Mouse (Mus musculus) midbrain, embryonic 15.5 days (tissue): ENCODE measurements around the gene Loxl3. TPM values are rescaled to one million over a fixed set of nuclear protein-coding genes. Genes with fewer than 3 reads are reported as not detected.
A peak's percentile ranks its signal among the peaks of the same experiment; 100 is the strongest.

Experiments used
- ATAC-seq: fragments of 200-750 bp; cut with Nextera tagmentation; replicated peaks from 2 replicates; pipeline ENCODE4 v1.8.0; 2017; ENCODE audit warnings: moderate TSS enrichment
- H3K27ac ChIP-seq: fragments of 300-500 bp; sonication (generic); 2 replicates; pipeline ENCODE4 v1.5.1; 2015; ENCODE audit warnings: mild to moderate bottlenecking, inconsistent platforms
- H3K27me3 ChIP-seq: fragments of 300-500 bp; sonication (generic); replicated peaks from 2 replicates; pipeline ENCODE4 v1.6.1; 2015; ENCODE audit warnings: inconsistent platforms
- H3K36me3 ChIP-seq: fragments of 300-500 bp; sonication (generic); replicated peaks from 2 replicates; pipeline ENCODE4 v1.6.1; 2015; ENCODE audit warnings: inconsistent platforms
- H3K4me1 ChIP-seq: fragments of 300-500 bp; sonication (generic); 2 replicates; pipeline ENCODE4 v1.6.1; 2015; ENCODE audit warnings: inconsistent platforms
- H3K4me2 ChIP-seq: fragments of 300-500 bp; sonication (generic); 2 replicates; pipeline ENCODE4 v1.6.1; 2015; ENCODE audit warnings: inconsistent platforms, mild to moderate bottlenecking, moderate library complexity
- H3K4me3 ChIP-seq: fragments of 300-500 bp; sonication (generic); 2 replicates; pipeline ENCODE4 v1.5.1; 2015; ENCODE audit warnings: mild to moderate bottlenecking, inconsistent platforms
- H3K9ac ChIP-seq: fragments of 300-500 bp; sonication (generic); 2 replicates; pipeline ENCODE4 v1.6.1; 2015; ENCODE audit warnings: mild to moderate bottlenecking, inconsistent platforms
- H3K9me3 ChIP-seq: fragments of 300-500 bp; sonication (generic); 2 replicates; pipeline ENCODE4 v1.6.1; 2016; ENCODE audit warnings: inconsistent platforms
- WGBS: fragments of 180-500 bp; shearing (Covaris S2); methylation state at CpG from one replicate; pipeline ENCODE4 v1.1.7; 2015; ENCODE audit warnings: mixed read lengths; 5-methylcytosine and 5-hydroxymethylcytosine counted together
- polyA plus RNA-seq: library from polyadenylated mRNA; unstranded; fragments of >200 nt; fragmentation: Nextera tagmentation; extraction: Ambion mirVana; gene quantifications from 2 replicates; pipeline ENCODE4 v1.2.1, GENCODE M21; 2015

The Loxl3 gene
- polyA plus RNA-seq = 6.8 and 7.6 TPM in 2 replicates

GRCm38 (mm10) chr6:83033249-83034185 lies at the start of gene Loxl3, which contains the start of gene Dok1:
Gene Loxl3 (plus strand): TSS chr6:83034173.
Gene Dok1 (minus strand): TSS chr6:83033471.
- peaks cover 41% of the 10 kb centered on the region for H3K27me3 ChIP-seq
- peak within 1 kb of the TSS; percentile 80 for H3K4me2 ChIP-seq
- H3K36me3 ChIP-seq = no peaks in the 10 kb centered on the region
- H3K4me1 ChIP-seq = peaks cover 25% of the 10 kb centered on the region
- peak within 1 kb of the TSS; percentile 42 for H3K4me3 ChIP-seq
- peak within 1 kb of the TSS; percentile 28 for H3K9ac ChIP-seq
- WGBS = 1% methylated on average over 51 of the region's 51 CpGs
- H3K27ac ChIP-seq = peak within 1 kb of the TSS; percentile 64
- ATAC-seq = peak; percentile 59
- H3K9me3 ChIP-seq = no peaks in the 10 kb centered on the region

GRCm38 (mm10) chr6:82987411-82987971 lies 46.5 kb upstream of the Loxl3 start:
- H3K9ac ChIP-seq = no peak overlapping the region
- H3K27ac ChIP-seq = no peak overlapping the region
- WGBS = 68% methylated on average over 9 of the region's 9 CpGs
- H3K9me3 ChIP-seq = no peaks in the 10 kb centered on the region
- no peak overlapping the region for H3K4me2 ChIP-seq
- H3K36me3 ChIP-seq = no peaks in the 10 kb centered on the region
- no peak for ATAC-seq
- H3K4me1 ChIP-seq = no peaks in the 10 kb centered on the region
- H3K4me3 ChIP-seq = no peak overlapping the region
- no peaks in the 10 kb centered on the region for H3K27me3 ChIP-seq

- no peaks in the 10 kb centered on the region; the same call in 1 of the 2 replicates for H3K27me3 ChIP-seq
- H3K9ac ChIP-seq = no peak overlapping the region
- H3K9me3 ChIP-seq = no peaks in the 10 kb centered on the region
- WGBS = 34% methylated on average over 1 of the region's 1 CpGs
- H3K4me2 ChIP-seq = no peak overlapping the region
- no peaks in the 10 kb centered on the region for H3K36me3 ChIP-seq
- H3K4me1 ChIP-seq = 0 out of 2 replicates have a peak, but pooled peaks cover 2% of the 10 kb centered on the region
- no peak overlapping the region for H3K4me3 ChIP-seq
- no peak overlapping the region for H3K27ac ChIP-seq
- ATAC-seq = no peak
Observed at GRCm38 (mm10) chr6:82993696-82994095, 40.3 kb upstream of the Loxl3 start.

- Histone ChIP-seq H3K9ac (no peak overlapping the region), H3K4me2 (no peak overlapping the region), H3K4me3 (no peak overlapping the region), H3K27me3 (peaks cover 3% of the 10 kb centered on the region; the same call in 1 of the 2 replicates), H3K9me3 (no peaks in the 10 kb centered on the region), H3K27ac (no peak overlapping the region), H3K4me1 (0 out of 2 replicates have a peak, but pooled peaks cover 2% of the 10 kb centered on the region), H3K36me3 (no peaks in the 10 kb centered on the region)
- no peak for ATAC-seq
- WGBS = 77% methylated on average over 7 of the region's 7 CpGs
Observed at GRCm38 (mm10) chr6:82994372-82994771, 39.6 kb upstream of the Loxl3 start.

GRCm38 (mm10) chr6:82996740-82997315 lies 37.1 kb upstream of the Loxl3 start:
- Histone ChIP-seq H3K36me3 (no peaks in the 10 kb centered on the region), H3K9ac (0 out of 2 replicates have a peak overlapping the region, but pooled peaks have one; percentile 14), H3K4me3 (no peak overlapping the region), H3K9me3 (no peaks in the 10 kb centered on the region), H3K27ac (no peak overlapping the region), H3K27me3 (peaks cover 3% of the 10 kb centered on the region; the same call in 1 of the 2 replicates), H3K4me2 (peak overlapping the region; percentile 38), H3K4me1 (0 out of 2 replicates have a peak, but pooled peaks cover 2% of the 10 kb centered on the region)
- peak; percentile 97 for ATAC-seq
- 16% methylated on average over 11 of the region's 11 CpGs for WGBS

- H3K36me3 ChIP-seq = no peaks in the 10 kb centered on the region
- 0 out of 2 replicates have a peak, but pooled peaks cover 2% of the 10 kb centered on the region for H3K4me1 ChIP-seq
- H3K4me2 ChIP-seq = no peak overlapping the region
- WGBS = 47% methylated on average over 7 of the region's 7 CpGs
- H3K27ac ChIP-seq = no peak overlapping the region
- peaks cover 3% of the 10 kb centered on the region; the same call in 1 of the 2 replicates for H3K27me3 ChIP-seq
- H3K4me3 ChIP-seq = no peak overlapping the region
- H3K9me3 ChIP-seq = no peaks in the 10 kb centered on the region
- H3K9ac ChIP-seq = no peak overlapping the region
- ATAC-seq = 0 out of 2 replicates have a peak, but pooled peaks have one; percentile 15
Observed at GRCm38 (mm10) chr6:82997511-82998102, 36.4 kb upstream of the Loxl3 start.

- 73% methylated on average over 4 of the region's 4 CpGs for WGBS
- Histone ChIP-seq H3K9ac (no peak overlapping the region), H3K27ac (no peak overlapping the region), H3K9me3 (no peaks in the 10 kb centered on the region), H3K4me2 (no peak overlapping the region), H3K4me1 (0 out of 2 replicates have a peak, but pooled peaks cover 2% of the 10 kb centered on the region), H3K36me3 (no peaks in the 10 kb centered on the region), H3K4me3 (no peak overlapping the region), H3K27me3 (peaks cover 3% of the 10 kb centered on the region; the same call in 1 of the 2 replicates)
- no peak for ATAC-seq
Observed at GRCm38 (mm10) chr6:82998326-82998725, 35.6 kb upstream of the Loxl3 start.

- Histone ChIP-seq H3K4me2 (no peak overlapping the region), H3K27me3 (0 out of 2 replicates have a peak, but pooled peaks cover 3% of the 10 kb centered on the region), H3K4me1 (0 out of 2 replicates have a peak, but pooled peaks cover 2% of the 10 kb centered on the region), H3K4me3 (no peak overlapping the region), H3K27ac (no peak overlapping the region), H3K9ac (no peak overlapping the region), H3K9me3 (no peaks in the 10 kb centered on the region), H3K36me3 (no peaks in the 10 kb centered on the region)
- WGBS = 72% methylated on average over 8 of the region's 8 CpGs
- no peak for ATAC-seq
Observed at GRCm38 (mm10) chr6:82999986-83000385, 34.0 kb upstream of the Loxl3 start.

GRCm38 (mm10) chr6:83003082-83003481 lies 30.9 kb upstream of the Loxl3 start:
- Histone ChIP-seq H3K27ac (no peak overlapping the region), H3K9me3 (no peaks in the 10 kb centered on the region), H3K27me3 (0 out of 2 replicates have a peak, but pooled peaks cover 3% of the 10 kb centered on the region), H3K9ac (no peak overlapping the region), H3K4me1 (no peaks in the 10 kb centered on the region), H3K4me2 (no peak overlapping the region), H3K4me3 (no peak overlapping the region), H3K36me3 (no peaks in the 10 kb centered on the region)
- no peak for ATAC-seq
- WGBS = 97% methylated on average over 1 of the region's 1 CpGs

- no peak overlapping the region for H3K4me3 ChIP-seq
- no peak for ATAC-seq
- H3K4me1 ChIP-seq = no peaks in the 10 kb centered on the region
- no peak overlapping the region for H3K27ac ChIP-seq
- H3K27me3 ChIP-seq = 0 out of 2 replicates have a peak, but pooled peaks cover 3% of the 10 kb centered on the region
- WGBS = 83% methylated on average over 5 of the region's 5 CpGs
- no peak overlapping the region for H3K9ac ChIP-seq
- H3K4me2 ChIP-seq = no peak overlapping the region
- H3K9me3 ChIP-seq = no peaks in the 10 kb centered on the region
- H3K36me3 ChIP-seq = no peaks in the 10 kb centered on the region
Observed at GRCm38 (mm10) chr6:83003850-83004249, 30.1 kb upstream of the Loxl3 start.

- Histone ChIP-seq H3K9me3 (no peaks in the 10 kb centered on the region), H3K9ac (no peak overlapping the region), H3K27ac (no peak overlapping the region), H3K36me3 (no peaks in the 10 kb centered on the region), H3K4me3 (no peak overlapping the region), H3K27me3 (no peaks in the 10 kb centered on the region), H3K4me1 (no peaks in the 10 kb centered on the region), H3K4me2 (no peak overlapping the region)
- ATAC-seq = no peak
- WGBS = 85% methylated on average over 2 of the region's 2 CpGs
Observed at GRCm38 (mm10) chr6:83004309-83004708, 29.7 kb upstream of the Loxl3 start.
